Mouse (Mus musculus) hindbrain, embryonic 15.5 days (tissue): ENCODE measurements around the gene Wdr89. TPM values are rescaled to one million over a fixed set of nuclear protein-coding genes. Genes with fewer than 3 reads are reported as not detected.

Experiments used
- ATAC-seq: fragments of 200-750 bp; cut with Nextera tagmentation; 2 replicates; pipeline ENCODE4 v1.8.0; 2017; ENCODE audit warnings: low read depth, moderate number of reproducible peaks, moderate TSS enrichment; ENCODE audit not compliant: low FRiP score
- H3K27ac ChIP-seq: fragments of 300-500 bp; sonication (generic); replicated peaks from 2 replicates; pipeline ENCODE4 v1.5.1; 2015; ENCODE audit warnings: mild to moderate bottlenecking, inconsistent platforms
- H3K27me3 ChIP-seq: fragments of 300-500 bp; sonication (generic); 2 replicates; pipeline ENCODE4 v1.6.1; 2015; ENCODE audit warnings: control low read depth, inconsistent platforms
- H3K36me3 ChIP-seq: fragments of 300-500 bp; sonication (generic); 2 replicates; pipeline ENCODE4 v1.6.1; 2015; ENCODE audit warnings: control low read depth, inconsistent platforms
- H3K4me1 ChIP-seq: fragments of 300-500 bp; sonication (generic); replicated peaks from 2 replicates; pipeline ENCODE4 v1.6.1; 2015; ENCODE audit warnings: control low read depth, inconsistent platforms
- H3K4me2 ChIP-seq: fragments of 300-500 bp; sonication (generic); 2 replicates; pipeline ENCODE4 v1.6.1; 2015; ENCODE audit warnings: moderate library complexity, mild to moderate bottlenecking, inconsistent platforms
- H3K4me3 ChIP-seq: fragments of 300-500 bp; sonication (generic); 2 replicates; pipeline ENCODE4 v1.5.1; 2015; ENCODE audit warnings: mild to moderate bottlenecking, inconsistent platforms
- H3K9ac ChIP-seq: fragments of 300-500 bp; sonication (generic); 2 replicates; pipeline ENCODE4 v1.6.1; 2015; ENCODE audit warnings: inconsistent platforms
- H3K9me3 ChIP-seq: fragments of 300-500 bp; sonication (generic); 2 replicates; pipeline ENCODE4 v1.6.1; 2016; ENCODE audit warnings: control low read depth, inconsistent platforms
- WGBS: fragments of 180-500 bp; shearing (Covaris S2); methylation state at CpG from one replicate; pipeline ENCODE4 v1.1.7; 2015; 5-methylcytosine and 5-hydroxymethylcytosine counted together
- polyA plus RNA-seq: library from polyadenylated mRNA; unstranded; fragments of >200 nt; fragmentation: Nextera tagmentation; extraction: Ambion mirVana; gene quantifications from 2 replicates; pipeline ENCODE4 v1.2.1, GENCODE M21; 2015

The Wdr89 gene
- polyA plus RNA-seq, 1 experiment from 2014 or later, result 5.7 TPM

- Histone ChIP-seq H3K4me3 (peak within 1 kb of the TSS; percentile 84), H3K9me3 (no peaks in the 10 kb centered on the region), H3K4me2 (peak within 1 kb of the TSS; percentile 88), H3K4me1 (peaks cover 24% of the 10 kb centered on the region), H3K27me3 (no peaks in the 10 kb centered on the region), H3K36me3 (peaks cover 11% of the 10 kb centered on the region), H3K27ac (peak within 1 kb of the TSS; percentile 99), H3K9ac (peak within 1 kb of the TSS; percentile 95)
- WGBS, result under 1% methylated on average over 72 of the region's 72 CpGs
- ATAC-seq, result peak; percentile 99
These were observed 73.0 kb downstream of the Wdr89 start, which contains the start of gene Ppp2r5e for GRCm38 (mm10) chr12:75596154-75597002. TSS of gene Ppp2r5e (minus strand) at chr12:75596245.

GRCm38 (mm10) chr12:75595291-75596153 is 73.8 kb downstream of the Wdr89 start:
- H3K27me3 ChIP-seq, result no peaks in the 10 kb centered on the region
- H3K9ac ChIP-seq, result peak overlapping the region; percentile 93
- H3K9me3 ChIP-seq, result no peaks in the 10 kb centered on the region
- peak overlapping the region; percentile 56 for H3K4me2 ChIP-seq
- peaks cover 12% of the 10 kb centered on the region for H3K36me3 ChIP-seq
- H3K4me1 ChIP-seq, result peaks cover 24% of the 10 kb centered on the region
- ATAC-seq, result peak; percentile 10
- peak overlapping the region; percentile 84 for H3K4me3 ChIP-seq
- H3K27ac ChIP-seq, result peak overlapping the region; percentile 99
- WGBS, result under 1% methylated on average over 63 of the region's 97 CpGs

- H3K27ac ChIP-seq, result no peak overlapping the region
- no peaks in the 10 kb centered on the region for H3K27me3 ChIP-seq
- peak overlapping the region; percentile 56 for H3K4me2 ChIP-seq
- 0 out of 2 replicates have a peak overlapping the region, but pooled peaks have one; percentile 33 for H3K9ac ChIP-seq
- H3K9me3 ChIP-seq, result no peaks in the 10 kb centered on the region
- 44% methylated on average over 5 of the region's 5 CpGs for WGBS
- peak overlapping the region; percentile 84 for H3K4me3 ChIP-seq
- no peak for ATAC-seq
- peaks cover 22% of the 10 kb centered on the region for H3K36me3 ChIP-seq
- H3K4me1 ChIP-seq, result peaks cover 24% of the 10 kb centered on the region
These were observed 74.9 kb downstream of the Wdr89 start for GRCm38 (mm10) chr12:75594404-75594803.

- H3K4me1 ChIP-seq, result peaks cover 24% of the 10 kb centered on the region
- no peak overlapping the region for H3K27ac ChIP-seq
- H3K9me3 ChIP-seq, result no peaks in the 10 kb centered on the region
- H3K36me3 ChIP-seq, result peaks cover 22% of the 10 kb centered on the region
- peak overlapping the region; percentile 56 for H3K4me2 ChIP-seq
- H3K9ac ChIP-seq, result no peak overlapping the region
- peak overlapping the region; percentile 19; the same call in 1 of the 2 replicates for H3K4me3 ChIP-seq
- H3K27me3 ChIP-seq, result no peaks in the 10 kb centered on the region
- 72% methylated on average over 4 of the region's 4 CpGs for WGBS
- ATAC-seq, result no peak
These were observed 75.5 kb downstream of the Wdr89 start for GRCm38 (mm10) chr12:75593817-75594216.

- Histone ChIP-seq H3K27me3 (no peaks in the 10 kb centered on the region), H3K36me3 (peaks cover 34% of the 10 kb centered on the region), H3K4me3 (no peak overlapping the region), H3K9me3 (no peaks in the 10 kb centered on the region), H3K27ac (no peak overlapping the region), H3K9ac (no peak overlapping the region), H3K4me2 (no peak overlapping the region), H3K4me1 (no peaks in the 10 kb centered on the region)
- no peak for ATAC-seq
These were observed 81.8 kb downstream of the Wdr89 start for GRCm38 (mm10) chr12:75587501-75587900.

DNA sequence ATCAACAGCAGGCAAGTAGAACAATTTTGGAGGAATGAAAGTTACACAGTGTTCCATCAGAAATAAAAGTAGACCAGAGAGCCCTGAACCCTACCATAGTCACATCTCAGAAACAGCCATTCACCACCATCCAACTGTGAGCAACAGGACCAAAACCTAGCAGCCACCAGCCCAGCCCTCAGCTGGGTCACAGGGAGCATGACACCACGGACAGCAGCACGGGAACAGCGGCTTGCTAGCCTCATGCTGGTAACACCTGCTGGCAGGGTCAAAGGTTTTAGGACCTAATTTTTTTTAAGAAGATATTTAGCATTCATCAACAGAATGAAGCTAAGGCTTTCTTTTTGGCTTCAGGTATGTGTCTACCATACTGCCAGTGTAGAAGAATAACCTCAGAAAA is 85.6 kb downstream of the Wdr89 start:
- 79% methylated on average over 3 of the region's 3 CpGs for WGBS
- H3K9me3 ChIP-seq, result no peaks in the 10 kb centered on the region
- ATAC-seq, result no peak
- H3K27ac ChIP-seq, result no peak overlapping the region
- H3K4me3 ChIP-seq, result no peak overlapping the region
- no peak overlapping the region for H3K9ac ChIP-seq
- H3K4me2 ChIP-seq, result no peak overlapping the region
- H3K27me3 ChIP-seq, result no peaks in the 10 kb centered on the region
- H3K4me1 ChIP-seq, result no peaks in the 10 kb centered on the region
- peaks cover 21% of the 10 kb centered on the region for H3K36me3 ChIP-seq

Other genes with a start within 250 kb of the Wdr89 start
- gene Ppp2r5e, start 73.3 kb downstream of the Wdr89 start, polyA plus RNA-seq, result 20.3 and 20.5 TPM in 2 replicates
- 12.2 and 13.3 TPM in 2 replicates for gene Sgpp1, start 66.2 kb upstream of the Wdr89 start, polyA plus RNA-seq
- gene Syne2, start 148.6 kb upstream of the Wdr89 start, polyA plus RNA-seq, result 46.2 and 55.0 TPM in 2 replicates